Mouse (Mus musculus): ENCODE results near the gene Zfpl1. TPM values are rescaled to one million over a fixed set of nuclear protein-coding genes. Genes with fewer than 3 reads are reported as not detected.
"Not testable (repeated sequence)": the region's sequence is repeated elsewhere in the genome, so short reads cannot be mapped to it uniquely, and the experiment has no call there.

Gene Zfpl1
- 10 to 100 TPM; 33.1 to 33.7 TPM for total RNA-seq (2021)
- long read RNA-seq, experiment 1, transcript Zfpl1-201 (8 exons, 1,287 nt): minor isoform, 8 of 37 reads
- long read RNA-seq, experiment 1, transcript Zfpl1-208 (8 exons, 922 nt): major isoform, 19 of 37 reads
- long read RNA-seq, experiment 1, partial matches to known transcripts: 9 of 37 reads
- long read RNA-seq, experiment 1, other reads (novel, unspliced or antisense): 1 of 37 reads
- long read RNA-seq, experiment 2, transcript Zfpl1-201 (8 exons, 1,287 nt): minor isoform, 12 of 67 reads
- long read RNA-seq, experiment 2, transcript Zfpl1-208 (8 exons, 922 nt): major isoform, 31 of 67 reads
- long read RNA-seq, experiment 2, partial matches to known transcripts: 21 of 67 reads
- long read RNA-seq, experiment 2, other reads (novel, unspliced or antisense): 3 of 67 reads

DNA sequence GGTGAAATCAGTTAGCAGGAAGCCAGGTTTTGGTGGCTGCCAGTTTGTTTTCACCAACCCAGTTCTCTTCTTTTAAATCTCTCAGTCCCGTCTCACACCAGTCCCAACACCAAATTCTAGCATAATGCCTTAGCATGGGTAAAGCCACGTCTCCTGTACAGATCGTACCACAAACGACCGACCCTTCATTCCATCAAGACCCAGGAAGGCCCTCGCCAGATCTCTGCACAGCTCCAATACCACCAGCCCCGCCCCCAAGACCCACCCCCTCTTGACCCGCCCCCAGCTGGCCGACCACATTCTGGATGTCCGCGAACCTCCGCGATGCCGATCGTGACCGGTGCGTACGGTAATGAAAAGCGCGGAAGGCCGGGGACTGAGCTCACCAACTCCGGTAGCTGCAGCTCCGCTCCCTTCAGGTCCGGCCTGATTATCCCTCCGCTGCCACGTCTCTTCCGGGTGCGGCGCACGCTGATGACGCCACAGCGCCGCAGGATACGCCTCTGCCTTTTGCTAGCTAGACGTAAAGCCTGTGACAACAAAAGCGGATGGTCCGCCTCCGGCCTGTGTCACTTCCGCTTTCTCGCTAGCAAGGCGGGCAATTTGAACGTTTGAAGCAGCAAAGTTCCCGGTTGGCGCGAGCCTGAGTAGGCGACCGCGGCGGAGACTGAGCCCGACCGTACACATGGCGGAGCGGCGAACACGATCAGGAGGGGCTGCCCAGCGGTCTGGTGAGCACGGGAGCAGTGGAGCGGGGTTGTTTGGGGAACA lies at the start of gene Zfpl1, which contains the start of gene Cdca5:
Gene Zfpl1, minus strand, starts transcription at position 479 of the 771 bp plus-strand sequence.
Gene Cdca5, plus strand, starts transcription at position 506 of the 771 bp plus-strand sequence.
- DNase-seq (ENCODE audit: low spot score in 2 of 2): peak; percentile 91 to 98

DNA sequence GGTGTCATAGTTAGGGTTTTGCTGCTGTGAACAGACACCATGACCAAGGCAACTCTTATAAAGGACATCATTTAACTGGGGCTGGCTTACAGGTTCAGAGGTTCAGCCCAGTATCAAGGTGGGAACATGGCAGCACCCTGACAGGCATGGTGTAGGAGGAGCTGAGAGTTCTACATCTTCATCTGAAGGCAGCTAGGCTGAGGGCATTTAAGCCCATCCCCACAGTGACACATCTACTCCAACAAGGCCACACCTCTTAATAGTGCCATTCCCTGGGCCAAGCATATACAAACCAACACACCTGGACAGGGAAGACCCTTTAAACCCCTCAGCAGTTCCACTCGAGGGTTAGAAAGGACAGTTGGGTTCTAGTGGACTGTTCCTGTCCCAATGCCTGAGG lies 48.4 kb upstream of the Zfpl1 start:
- DNase-seq (ENCODE audit: low spot score in 2 of 2): not testable (repeated sequence)

DNA sequence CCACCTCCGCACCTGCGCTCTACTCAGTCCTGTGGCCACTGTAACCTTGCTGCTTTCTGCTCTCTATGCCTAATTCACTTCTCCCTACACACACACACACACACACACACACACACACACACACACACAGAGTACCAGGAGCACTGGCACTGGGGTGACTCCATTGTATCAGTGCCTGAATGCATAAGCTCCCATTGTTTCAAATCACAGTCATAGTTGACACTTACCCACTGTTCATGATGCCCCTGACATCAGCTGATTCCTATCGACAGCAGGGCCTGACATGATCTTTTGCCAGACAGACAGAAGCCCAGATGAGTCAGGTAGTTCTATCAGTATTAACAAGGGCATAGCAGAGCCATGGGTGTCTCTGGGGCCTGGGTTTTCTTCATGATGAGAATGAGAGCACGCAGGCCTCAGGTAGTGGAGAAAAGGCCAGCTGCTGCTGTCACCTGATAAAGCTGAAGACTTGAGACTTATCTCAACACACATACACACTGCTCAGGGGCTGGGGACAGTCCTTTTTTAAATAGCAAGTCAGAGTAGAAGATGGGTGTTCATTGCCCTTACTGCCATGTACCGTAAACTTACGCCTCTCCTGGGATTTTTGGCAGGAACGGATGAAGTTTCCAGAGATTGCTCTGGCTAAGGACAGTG lies 47.5 kb upstream of the Zfpl1 start:
- no peak for DNase-seq (ENCODE audit: low spot score in 2 of 2)

DNA sequence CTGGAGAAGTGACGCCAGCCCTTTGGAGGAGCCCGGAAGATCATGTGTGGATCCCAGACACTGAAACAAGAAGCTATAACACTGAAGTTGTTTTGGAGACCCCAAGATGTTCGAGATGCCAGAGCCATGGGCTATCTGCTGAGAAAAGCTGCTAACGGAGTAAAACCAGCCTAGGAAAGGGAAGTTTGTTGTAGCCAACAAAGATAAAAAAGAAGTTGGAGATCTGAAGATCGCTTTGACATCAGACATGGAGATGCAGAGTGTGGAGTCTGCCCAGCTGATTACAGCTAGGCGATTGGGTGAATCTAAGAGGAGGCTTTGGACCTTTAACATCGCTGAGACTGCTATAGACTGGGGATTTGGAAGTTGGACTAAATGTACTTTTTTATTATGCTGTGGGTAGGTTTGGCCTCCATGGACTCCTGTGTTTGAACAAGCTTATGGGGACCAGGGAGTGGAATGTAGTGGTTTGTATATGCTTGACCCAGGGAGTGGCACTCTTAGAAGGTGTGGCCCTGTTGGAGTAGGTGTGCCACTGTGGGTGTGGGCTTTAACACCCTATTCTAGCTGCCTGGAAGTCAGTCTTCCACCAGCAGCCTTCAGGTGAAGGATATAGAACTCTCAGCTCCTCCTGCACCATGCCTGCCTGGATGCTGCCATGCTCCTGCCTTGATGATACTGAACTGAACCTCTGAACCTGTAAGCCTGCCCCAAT lies 45.8 kb upstream of the Zfpl1 start:
- DNase-seq (ENCODE audit: low spot score in 2 of 2): not testable (repeated sequence)

DNA sequence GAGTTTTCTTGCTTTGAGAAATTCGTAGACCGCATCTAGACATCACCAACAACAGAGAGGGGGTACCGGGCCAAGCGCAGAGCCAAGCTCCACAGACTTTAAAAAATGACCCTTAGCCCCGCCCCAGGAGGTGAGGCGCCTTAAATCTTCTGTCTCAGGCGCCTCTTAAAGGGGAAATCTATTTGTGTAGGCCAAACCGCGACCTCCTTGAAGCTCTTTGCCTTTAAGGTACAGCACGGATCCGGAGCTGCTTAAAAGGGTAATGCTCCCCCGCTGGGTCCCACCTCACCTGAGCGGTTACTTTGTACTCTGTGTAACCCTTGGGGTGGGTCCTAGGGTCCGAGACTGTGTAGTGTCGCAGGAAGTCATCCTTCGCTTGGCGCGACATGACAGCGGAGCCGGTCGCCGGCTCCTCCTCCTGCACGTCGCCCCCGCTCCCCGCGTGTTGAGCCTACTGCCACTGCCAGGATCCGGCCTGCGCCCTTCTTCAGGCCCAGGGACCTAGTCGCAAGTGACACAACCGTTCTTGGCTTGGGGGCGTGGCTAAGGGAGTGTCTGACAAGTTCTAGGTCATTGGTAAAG lies 43.1 kb upstream of the Zfpl1 start, which contains the start of gene Snx15:
Gene Snx15, minus strand, starts transcription at position 545 of the 582 bp plus-strand sequence.
- DNase-seq (ENCODE audit: low spot score in 2 of 2): peak; percentile 94 to 95

DNA sequence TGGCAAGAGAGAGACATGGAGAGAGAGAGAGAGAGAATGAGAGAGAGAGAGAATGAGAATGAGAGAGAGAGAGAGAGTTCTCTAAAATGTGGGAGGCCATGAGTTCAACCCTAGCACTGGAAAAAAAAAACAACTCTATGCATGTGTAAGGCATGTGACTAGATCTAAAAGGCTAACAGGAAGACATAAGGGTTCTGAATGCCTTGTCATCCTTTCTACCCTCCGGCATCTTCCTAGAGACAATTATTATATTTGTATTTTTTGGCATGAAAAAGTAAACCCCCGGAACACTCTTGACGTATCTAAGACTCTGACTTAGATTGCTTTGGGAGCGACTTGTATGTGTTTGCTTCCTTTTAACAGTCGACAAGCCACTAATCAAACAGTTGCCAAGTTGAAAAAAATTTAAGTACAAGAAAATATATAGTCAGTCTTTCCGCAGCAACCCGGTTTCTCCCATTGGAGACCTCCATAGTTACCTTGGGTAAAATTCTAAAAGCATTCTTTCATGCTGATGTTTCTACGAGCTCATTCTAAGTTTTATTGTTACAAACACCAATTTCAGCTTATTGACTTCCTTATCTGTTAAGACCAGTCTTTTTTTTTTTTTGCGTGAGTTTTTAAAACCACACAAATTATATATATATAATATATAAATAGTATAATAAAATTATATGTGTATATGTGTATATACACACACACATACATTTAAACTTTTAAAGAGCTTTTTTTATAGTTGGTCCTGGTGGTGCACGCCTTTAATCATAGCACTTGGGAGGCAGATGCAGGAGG lies 42.2 kb upstream of the Zfpl1 start:
- no peak for DNase-seq (ENCODE audit: low spot score in 2 of 2)

DNA sequence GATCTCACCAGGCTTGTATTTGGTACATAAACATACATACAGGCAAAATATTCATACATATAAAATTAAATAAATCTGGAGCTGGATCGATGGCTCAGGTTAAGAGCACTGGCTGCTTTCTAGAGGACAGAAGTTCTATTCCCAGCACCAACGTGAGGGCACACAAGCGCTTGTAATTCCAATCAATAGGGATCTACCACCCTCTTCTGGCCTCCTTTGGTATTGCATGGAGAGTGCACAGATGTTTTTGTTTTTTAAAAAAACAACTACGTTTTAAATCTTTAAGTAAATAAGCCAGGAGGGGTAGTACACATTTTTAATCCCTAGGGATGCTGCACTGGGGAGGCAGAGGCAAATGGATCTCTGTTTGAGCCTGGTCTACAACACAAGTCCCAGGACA lies 41.5 kb upstream of the Zfpl1 start:
- no peak for DNase-seq (ENCODE audit: low spot score in 2 of 2)

DNA sequence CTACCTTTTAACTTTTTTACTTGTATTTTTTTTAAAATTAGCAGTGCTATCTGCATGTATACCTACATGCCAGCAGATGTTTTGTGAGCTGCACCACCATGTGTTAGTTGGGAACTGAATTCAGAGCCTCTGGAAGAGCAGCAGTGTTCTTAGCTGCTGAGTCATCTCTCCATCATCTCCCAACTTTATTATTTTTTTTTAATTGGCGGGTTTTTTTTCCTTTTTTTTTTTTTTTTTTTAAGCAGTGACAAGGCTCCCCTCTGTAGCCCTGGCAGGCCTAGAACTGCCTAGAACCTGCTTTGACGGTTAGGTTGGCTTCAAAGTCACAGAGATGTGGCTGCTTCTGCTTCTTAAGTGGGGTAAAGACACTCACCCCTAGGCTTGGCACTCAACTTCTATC lies 40.1 kb upstream of the Zfpl1 start:
- DNase-seq (ENCODE audit: low spot score in 2 of 2): no peak

DNA sequence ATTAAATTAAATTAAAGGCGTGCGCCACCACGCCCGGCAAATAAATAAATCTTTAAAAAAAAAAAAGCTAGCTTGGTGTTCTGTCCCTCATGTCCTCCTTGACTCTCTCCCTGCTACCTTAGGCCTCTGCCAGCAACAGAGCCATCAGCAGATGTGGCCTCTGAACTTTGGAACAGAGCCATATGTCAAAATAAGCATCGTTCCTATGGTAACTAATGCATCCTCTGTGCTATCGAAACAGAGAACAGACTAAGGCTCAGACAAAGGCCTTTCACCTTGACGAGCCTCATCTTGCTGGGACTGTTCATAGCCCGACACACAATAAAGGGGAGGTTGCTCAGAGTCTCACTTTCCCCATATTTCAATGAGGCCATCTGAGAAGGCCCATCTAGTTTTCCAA lies 38.6 kb upstream of the Zfpl1 start:
- DNase-seq (ENCODE audit: low spot score in 2 of 2): no peak

DNA sequence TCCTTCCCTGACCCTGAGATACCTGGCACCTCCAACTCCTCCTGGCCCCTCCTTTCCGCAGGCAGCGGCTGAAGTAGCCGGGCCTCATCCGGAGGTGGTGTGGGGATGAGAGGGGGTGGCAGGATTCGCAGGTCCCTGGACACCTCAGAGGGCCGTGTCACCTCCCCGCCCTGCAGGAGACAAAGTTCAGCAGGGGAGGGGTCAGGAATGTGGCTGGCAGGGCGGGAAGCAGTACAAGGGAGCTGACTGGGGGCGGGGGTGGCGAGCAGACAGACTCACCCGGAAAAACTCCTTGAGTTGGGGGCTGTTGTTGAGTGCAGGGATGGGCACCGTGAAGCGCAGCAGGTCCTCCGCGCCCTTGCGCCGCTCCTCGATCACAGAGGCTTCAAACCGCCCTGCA lies 37.0 kb upstream of the Zfpl1 start:
- no peak for DNase-seq (ENCODE audit: low spot score in 2 of 2)

DNA sequence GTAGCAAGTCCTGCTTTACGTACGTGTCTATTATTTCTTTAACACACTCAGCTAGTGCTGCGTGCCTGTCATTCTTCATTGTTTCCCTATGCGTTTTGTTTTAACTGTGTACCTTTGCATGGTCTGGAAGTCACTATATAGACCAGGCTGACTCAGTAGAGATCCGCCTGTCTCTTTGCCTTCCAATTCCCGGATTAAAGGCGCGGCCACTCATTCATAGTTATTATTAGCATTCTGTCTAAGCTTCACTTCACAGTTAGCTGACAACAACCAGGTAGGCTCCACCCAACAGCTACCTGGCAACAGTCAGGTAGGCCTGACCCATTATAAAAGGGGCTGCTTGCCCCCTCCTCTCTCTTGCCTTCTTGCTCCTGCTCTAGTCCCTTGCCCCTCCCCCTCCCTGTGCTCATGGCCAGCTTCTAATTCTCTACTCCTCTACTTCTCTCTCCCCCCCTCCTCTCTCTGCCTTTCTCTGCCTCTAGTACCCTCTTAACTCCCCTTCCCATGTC lies 34.0 kb upstream of the Zfpl1 start:
- DNase-seq (ENCODE audit: low spot score in 2 of 2): no peak

DNA sequence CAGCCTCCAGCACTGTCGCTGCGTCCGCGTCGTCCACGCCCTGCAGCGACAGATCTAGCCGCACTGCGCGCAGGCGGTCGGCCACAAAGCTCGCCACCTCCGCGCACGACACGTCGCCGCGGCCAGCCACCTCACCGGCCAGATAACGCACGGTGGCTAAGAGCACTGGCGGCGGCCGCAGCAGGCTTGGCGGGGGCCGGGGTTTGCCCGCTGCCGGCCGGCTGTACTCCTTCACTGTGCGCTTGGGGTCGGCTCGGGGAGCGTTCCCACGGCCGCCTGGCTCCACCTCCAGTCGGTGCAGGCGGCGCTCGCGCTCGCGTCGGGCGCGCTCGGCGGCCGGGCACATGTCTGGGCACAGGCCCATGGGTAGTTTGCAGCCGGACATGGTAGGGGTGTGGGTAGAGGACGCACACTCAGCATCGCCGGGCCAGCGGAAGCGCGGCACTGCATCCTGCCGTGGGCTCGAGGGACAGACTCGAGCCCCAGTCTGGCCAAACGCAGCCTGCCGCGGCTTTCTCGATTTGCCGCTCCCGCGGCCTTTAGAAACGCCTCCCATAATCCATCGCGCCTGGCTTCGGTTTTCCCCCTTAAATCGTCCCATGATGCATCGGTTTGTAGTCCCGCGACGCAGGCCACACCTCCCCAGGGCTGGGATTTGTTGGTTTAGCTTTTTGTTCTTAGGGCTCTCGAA lies 33.4 kb upstream of the Zfpl1 start, which contains the start of gene Sac3d1:
Gene Sac3d1, minus strand, starts transcription at position 665 of the 691 bp plus-strand sequence.
- peak; percentile 89 to 93 for DNase-seq (ENCODE audit: low spot score in 2 of 2)

DNA sequence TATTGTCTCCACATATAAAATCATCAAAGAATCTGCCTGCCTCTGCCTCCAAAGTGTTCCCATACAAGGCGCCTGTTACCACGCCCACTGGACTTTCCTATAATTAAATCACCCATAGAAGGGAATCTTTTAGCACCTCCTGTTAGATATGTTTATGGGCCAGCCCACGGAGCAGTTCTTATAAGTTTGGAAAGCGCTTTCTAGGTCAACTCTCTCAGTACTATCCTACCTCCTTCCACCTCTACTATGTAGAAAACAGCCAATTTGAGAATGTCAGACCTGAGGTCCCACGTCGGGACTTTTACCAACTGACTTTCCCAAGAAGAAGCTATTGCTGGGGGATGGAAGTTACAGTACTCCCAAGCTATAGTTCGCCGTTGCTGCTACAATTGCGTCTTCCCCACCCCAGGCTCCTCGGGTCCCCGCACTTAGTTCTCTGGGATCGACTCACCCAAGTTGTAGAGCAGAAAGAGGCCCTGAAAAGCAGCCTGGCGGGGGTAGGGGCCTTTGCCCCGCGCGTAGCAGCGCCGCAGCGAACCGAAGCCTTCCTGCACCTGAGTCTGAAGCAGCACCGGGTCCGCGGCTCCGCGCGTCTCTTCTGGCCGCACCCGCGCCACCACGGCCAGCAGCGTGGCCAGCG lies 32.7 kb upstream of the Zfpl1 start:
- no peak for DNase-seq (ENCODE audit: low spot score in 2 of 2)

DNA sequence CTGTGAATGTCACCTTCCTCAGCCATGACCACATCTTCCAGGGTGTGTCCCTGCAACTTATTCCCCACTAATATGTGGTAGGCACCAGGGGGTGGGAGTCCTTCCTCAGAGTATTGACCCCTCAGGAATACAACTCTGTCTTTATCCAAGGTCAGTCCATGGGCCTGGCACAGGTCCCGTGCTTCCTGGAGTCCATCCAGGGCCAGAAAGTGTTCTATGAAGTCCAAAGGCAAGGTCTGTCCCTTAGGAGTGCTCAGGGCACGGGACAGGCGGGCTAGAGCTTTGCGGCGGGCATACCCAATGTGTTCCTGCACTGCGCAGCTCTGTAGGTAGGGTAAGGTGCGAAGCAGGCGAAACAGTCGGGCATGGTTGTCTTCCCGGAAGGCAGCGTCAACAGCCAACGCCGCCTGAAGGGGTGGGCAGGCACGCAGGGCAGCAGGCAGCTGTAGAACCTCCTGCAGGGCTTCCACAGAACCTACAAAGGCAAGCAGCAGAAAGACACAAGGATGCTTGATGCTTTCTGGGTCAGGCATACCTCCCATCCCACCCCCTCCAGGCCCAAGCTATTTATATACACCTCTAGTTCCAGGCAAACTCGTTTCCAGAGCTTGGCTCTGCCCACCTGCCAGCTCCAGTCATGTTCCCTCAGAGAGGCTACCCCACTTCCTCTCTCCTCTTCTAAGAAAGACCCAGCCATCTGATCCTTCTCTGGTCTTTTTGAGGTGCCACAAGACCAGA lies 31.5 kb upstream of the Zfpl1 start:
- no peak for DNase-seq (ENCODE audit: low spot score in 2 of 2)

DNA sequence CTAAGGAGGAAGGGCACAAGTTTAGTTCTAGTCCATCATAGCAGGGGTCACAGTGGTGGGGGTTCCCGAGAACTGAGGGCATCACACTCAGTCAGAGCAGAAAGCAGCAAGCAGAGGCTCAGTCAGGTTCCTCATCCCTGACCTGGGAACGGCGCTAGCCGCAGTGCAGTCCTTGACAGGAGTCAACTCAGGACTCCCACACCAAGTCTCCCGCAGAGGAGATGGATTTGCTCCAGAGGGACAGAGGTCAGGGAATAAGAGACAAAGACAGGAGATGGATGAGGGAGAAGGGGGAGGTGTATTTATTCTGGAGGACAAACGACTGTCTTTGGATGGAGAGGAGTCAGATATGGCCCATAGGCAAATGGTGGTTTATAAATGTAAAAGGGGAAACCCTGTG lies 28.4 kb upstream of the Zfpl1 start:
- no peak for DNase-seq (ENCODE audit: low spot score in 2 of 2)

DNA sequence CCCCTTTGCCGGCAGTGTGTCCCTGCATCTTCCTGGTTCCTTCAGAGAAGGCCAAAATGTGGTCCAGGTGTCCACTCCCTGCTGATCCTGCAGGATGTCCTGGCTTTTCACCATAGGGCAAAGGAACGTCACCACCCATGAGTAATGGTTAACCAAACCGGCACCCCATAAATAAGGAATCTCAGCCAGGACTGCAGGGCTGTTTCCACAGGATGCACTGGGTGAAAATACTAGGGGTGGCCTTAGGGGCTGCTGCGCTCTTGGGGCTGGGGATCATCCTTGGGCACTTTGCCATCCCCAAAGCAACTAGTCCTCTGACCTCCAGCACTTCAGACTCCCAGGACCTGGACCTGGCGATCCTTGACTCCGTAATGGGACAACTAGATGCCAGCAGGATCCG lies 20.8 kb upstream of the Zfpl1 start, which contains the start of gene Naaladl1:
Gene Naaladl1, plus strand, starts transcription at position 197 of the 400 bp plus-strand sequence.
- DNase-seq (ENCODE audit: low spot score in 2 of 2): no peak

DNA sequence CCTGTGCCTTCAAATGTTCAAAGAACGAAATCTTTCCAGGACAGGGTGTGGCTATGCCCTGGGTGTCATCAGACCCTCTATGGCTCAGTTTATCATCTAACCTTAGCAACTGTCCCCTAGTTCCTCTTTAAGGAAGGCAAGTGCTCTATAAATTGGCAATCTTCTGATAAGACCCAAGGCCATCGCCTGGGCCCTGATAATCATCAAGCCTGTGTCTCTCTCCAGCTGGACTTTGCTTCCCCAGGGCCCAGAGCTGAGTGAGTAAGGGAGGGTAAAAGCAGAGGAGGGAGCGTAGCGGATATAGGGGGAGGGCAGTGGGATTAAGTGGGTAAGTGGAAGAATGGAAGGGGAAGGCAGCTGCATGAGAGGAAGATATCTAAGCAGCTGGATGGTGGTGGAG lies 19.7 kb upstream of the Zfpl1 start:
- DNase-seq (ENCODE audit: low spot score in 2 of 2): no peak
